Mouse (Mus musculus) midbrain, embryonic 14.5 days (tissue): Measurements from ENCODE around the gene Tmem88. TPM values are rescaled to one million over a fixed set of nuclear protein-coding genes. Genes with fewer than 3 reads are reported as not detected.

Experiments used
- ATAC-seq: fragments of 200-750 bp; cut with Nextera tagmentation; 2 replicates; pipeline ENCODE4 v1.8.0; 2017; ENCODE audit warnings: moderate number of reproducible peaks, moderate library complexity; ENCODE audit not compliant: low FRiP score, low TSS enrichment
- DNase-seq: peaks from one replicate; pipeline ENCODE4 v3.0.0-alpha.2; 2015
- H3K27ac ChIP-seq: fragments of 300-500 bp; sonication (generic); replicated peaks from 2 replicates; pipeline ENCODE4 v1.5.1; 2014; ENCODE audit warnings: mild to moderate bottlenecking, low read depth, low read length, moderate library complexity
- H3K27me3 ChIP-seq: fragments of 300-500 bp; sonication (generic); 2 replicates; pipeline ENCODE4 v1.6.1; 2014; ENCODE audit warnings: low read length, control low read depth, mixed read lengths; ENCODE audit not compliant: control insufficient read depth, insufficient read depth
- H3K36me3 ChIP-seq: fragments of 300-500 bp; sonication (generic); 2 replicates; pipeline ENCODE4 v1.6.1; 2014; ENCODE audit warnings: low read length, control low read depth; ENCODE audit not compliant: control insufficient read depth, insufficient read depth
- H3K4me1 ChIP-seq: fragments of 300-500 bp; sonication (generic); 2 replicates; pipeline ENCODE4 v1.6.1; 2014; ENCODE audit warnings: mild to moderate bottlenecking, antibody characterized with exemption, low read length, control low read depth; ENCODE audit not compliant: control insufficient read depth, insufficient read depth
- H3K4me2 ChIP-seq: fragments of 300-500 bp; sonication (generic); 2 replicates; pipeline ENCODE4 v1.6.1; 2014; ENCODE audit warnings: mild to moderate bottlenecking, low read length, moderate library complexity
- H3K4me3 ChIP-seq: fragments of 300-500 bp; sonication (generic); replicated peaks from 2 replicates; pipeline ENCODE4 v1.5.1; 2014; ENCODE audit warnings: low read depth, low read length
- H3K9ac ChIP-seq: fragments of 300-500 bp; sonication (generic); replicated peaks from 2 replicates; pipeline ENCODE4 v1.6.1; 2014; ENCODE audit warnings: mild to moderate bottlenecking, low read length, moderate library complexity
- H3K9me3 ChIP-seq: fragments of 300-500 bp; sonication (generic); 2 replicates; pipeline ENCODE4 v1.6.1; 2016; ENCODE audit warnings: low read length, control low read depth, mixed read lengths; ENCODE audit not compliant: control insufficient read depth
- WGBS: fragments of 180-500 bp; shearing (Covaris S2); extraction: QIAGEN DNeasy Blood & Tissue Kit; methylation state at CpG from one replicate; pipeline ENCODE4 v1.1.7; 2014; 5-methylcytosine and 5-hydroxymethylcytosine counted together
- polyA plus RNA-seq: library from polyadenylated mRNA; unstranded; fragments of >200 nt; fragmentation: Nextera tagmentation; extraction: Ambion mirVana; gene quantifications from 2 replicates; pipeline ENCODE4 v1.2.1, GENCODE M21; 2014

Gene Tmem88
- polyA plus RNA-seq, 1 experiment from 2014 or later, result 4.9 TPM

DNA sequence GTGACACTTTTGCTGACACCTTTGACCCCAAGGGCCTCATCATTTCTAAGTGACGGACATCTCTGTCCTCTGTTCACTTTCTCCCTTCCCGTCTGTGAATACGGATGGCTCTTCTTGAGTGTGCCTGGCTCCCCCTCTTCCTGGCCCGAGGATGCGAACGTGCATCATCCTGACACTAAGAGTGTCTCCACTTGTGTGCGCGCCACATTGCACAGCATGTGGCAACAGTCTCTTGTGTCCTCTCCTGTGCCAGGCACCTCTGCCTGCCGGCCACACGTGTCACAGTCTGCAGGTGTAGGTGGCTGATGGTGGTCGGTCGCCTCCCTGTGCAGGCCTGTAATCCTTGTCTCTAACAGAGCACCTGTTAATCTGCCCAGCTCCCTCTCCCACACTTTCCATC lies 26.4 kb downstream of the Tmem88 start:
- ATAC-seq (no peak), DNase-seq (no peak)
- 25% methylated on average over 12 of the region's 12 CpGs for WGBS
- Histone ChIP-seq H3K36me3 (peaks cover 4% of the 10 kb centered on the region; the same call in 1 of the 2 replicates), H3K4me1 (peaks cover 27% of the 10 kb centered on the region), H3K9me3 (no peaks in the 10 kb centered on the region), H3K27ac (peak overlapping the region; percentile 74), H3K9ac (peak overlapping the region; percentile 37; the same call in 1 of the 2 replicates), H3K4me2 (peak overlapping the region; percentile 45), H3K4me3 (peak overlapping the region; percentile 1; the same call in 1 of the 2 replicates), H3K27me3 (no peaks in the 10 kb centered on the region)

DNA sequence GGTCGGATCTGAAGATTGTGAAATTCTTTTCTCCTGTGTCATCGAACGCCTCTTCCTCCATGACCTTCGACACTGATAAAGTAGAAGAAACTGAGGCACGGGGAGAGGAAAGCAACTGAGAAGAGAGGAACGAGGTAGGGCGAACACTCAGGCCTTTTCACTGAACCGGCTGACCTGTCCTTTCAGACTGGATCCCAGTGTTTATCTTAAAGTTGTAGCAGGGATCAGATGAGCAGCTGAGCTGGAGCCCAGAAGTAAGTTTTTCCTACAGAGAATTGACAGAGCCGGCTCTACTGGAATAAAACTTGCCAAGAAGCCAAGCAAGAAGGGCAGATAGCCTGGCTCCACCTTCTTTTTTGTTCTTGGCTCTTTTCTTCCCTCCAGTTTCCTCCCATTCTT lies 27.2 kb downstream of the Tmem88 start:
- DNase-seq (no peak), ATAC-seq (no peak)
- Histone ChIP-seq H3K4me2 (peak overlapping the region; percentile 45), H3K27me3 (no peaks in the 10 kb centered on the region), H3K4me1 (peaks cover 31% of the 10 kb centered on the region), H3K36me3 (peaks cover 4% of the 10 kb centered on the region; the same call in 1 of the 2 replicates), H3K9me3 (no peaks in the 10 kb centered on the region), H3K27ac (peak overlapping the region; percentile 74), H3K4me3 (no peak overlapping the region), H3K9ac (peak overlapping the region; percentile 18; the same call in 1 of the 2 replicates)
- WGBS, result 6% methylated on average over 9 of the region's 9 CpGs

DNA sequence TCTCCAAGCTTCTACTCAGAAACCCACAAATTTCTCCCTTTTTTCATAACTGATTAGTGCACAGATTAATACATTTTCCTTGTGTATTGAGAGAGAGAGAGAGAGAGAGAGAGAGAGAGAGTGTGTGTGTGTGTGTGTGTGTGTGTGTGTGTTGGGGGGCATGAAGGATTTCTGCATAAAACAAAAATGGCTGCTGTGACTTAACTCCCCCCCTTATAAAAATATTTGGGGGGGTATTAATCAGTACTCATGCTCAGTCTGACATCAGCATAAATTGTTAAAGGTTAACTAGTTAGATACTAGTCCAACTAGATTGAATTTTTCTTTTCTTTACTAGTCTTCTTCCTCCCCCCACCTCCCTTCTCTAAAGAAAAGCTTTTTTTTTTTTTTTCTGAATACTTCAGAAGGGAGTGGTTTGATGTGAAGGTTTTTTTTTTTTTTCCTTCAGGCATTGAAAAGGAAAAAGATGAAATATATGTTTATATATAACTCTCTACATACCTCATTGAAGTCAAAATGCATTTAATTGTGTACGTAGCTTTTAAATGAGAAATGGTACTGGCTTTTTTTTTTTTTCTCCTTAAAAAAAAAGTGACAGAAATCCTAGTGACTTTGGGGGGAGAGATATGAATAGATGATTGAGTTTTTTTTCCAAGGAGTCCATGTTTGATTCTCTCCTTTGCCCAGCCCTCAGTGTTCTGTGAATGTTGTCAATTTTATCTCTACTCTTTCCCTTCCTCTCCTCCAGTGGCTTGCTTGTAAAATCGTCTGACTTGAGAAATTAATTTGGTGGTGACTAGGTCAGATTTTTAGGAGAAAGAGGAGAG lies 27.8 kb downstream of the Tmem88 start:
- ATAC-seq (no peak), DNase-seq (peak; percentile 62)
- Histone ChIP-seq H3K36me3 (peaks cover 4% of the 10 kb centered on the region; the same call in 1 of the 2 replicates), H3K9me3 (no peaks in the 10 kb centered on the region), H3K4me1 (peaks cover 37% of the 10 kb centered on the region), H3K27ac (peak overlapping the region; percentile 100), H3K4me3 (peak overlapping the region; percentile 99), H3K4me2 (peak overlapping the region; percentile 96), H3K27me3 (no peaks in the 10 kb centered on the region), H3K9ac (peak overlapping the region; percentile 100)
- 25% methylated on average over 2 of the region's 2 CpGs for WGBS

DNA sequence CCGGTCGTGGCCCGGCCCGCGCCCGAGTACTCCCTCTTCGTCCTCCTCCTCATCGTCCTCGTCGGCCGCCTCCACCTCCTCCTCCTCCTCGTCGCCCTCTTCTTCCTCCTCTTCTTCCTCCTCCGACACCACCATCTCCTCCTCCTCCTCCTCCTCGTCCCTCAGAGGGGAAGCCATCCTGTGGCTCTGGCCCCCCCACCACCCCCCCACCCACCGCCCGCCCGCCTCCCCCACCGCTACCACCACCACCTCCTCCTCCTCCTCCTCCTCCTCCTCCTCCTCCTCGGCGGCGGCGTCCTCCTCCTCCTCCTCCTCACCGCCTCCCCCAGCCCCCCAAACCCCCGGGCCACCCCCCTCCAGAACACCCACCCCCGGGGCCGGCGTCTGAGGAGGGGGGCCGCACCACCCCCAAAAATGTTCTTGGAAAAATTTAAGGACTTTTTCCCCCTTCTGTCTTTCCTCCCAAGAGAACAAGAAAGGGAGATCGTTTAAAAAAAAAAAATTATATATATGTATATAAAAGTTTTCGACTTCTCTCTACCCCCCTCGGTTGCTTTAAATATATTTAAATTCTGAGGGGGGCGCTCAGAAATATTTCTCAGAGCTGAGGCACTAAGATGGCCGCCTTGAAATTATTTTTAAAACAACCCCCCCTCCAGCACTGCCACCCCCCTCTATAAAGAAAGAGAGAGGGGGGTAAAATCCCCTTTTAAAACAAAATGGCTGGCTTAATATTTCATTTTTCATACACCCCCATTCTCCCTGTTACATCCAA lies 28.6 kb downstream of the Tmem88 start, which contains the start of gene Chd3:
Chd3 (minus strand) TSS at position 192 of the 775 bp plus-strand sequence.
- Histone ChIP-seq H3K4me1 (peaks cover 45% of the 10 kb centered on the region), H3K9ac (peak within 1 kb of the TSS; percentile 100), H3K9me3 (no peaks in the 10 kb centered on the region), H3K4me3 (peak within 1 kb of the TSS; percentile 99), H3K36me3 (peaks cover 4% of the 10 kb centered on the region; the same call in 1 of the 2 replicates), H3K27ac (peak within 1 kb of the TSS; percentile 100), H3K4me2 (peak within 1 kb of the TSS; percentile 96), H3K27me3 (no peaks in the 10 kb centered on the region)
- under 1% methylated on average over 22 of the region's 34 CpGs for WGBS
- DNase-seq (peak; percentile 56), ATAC-seq (no peak)

DNA sequence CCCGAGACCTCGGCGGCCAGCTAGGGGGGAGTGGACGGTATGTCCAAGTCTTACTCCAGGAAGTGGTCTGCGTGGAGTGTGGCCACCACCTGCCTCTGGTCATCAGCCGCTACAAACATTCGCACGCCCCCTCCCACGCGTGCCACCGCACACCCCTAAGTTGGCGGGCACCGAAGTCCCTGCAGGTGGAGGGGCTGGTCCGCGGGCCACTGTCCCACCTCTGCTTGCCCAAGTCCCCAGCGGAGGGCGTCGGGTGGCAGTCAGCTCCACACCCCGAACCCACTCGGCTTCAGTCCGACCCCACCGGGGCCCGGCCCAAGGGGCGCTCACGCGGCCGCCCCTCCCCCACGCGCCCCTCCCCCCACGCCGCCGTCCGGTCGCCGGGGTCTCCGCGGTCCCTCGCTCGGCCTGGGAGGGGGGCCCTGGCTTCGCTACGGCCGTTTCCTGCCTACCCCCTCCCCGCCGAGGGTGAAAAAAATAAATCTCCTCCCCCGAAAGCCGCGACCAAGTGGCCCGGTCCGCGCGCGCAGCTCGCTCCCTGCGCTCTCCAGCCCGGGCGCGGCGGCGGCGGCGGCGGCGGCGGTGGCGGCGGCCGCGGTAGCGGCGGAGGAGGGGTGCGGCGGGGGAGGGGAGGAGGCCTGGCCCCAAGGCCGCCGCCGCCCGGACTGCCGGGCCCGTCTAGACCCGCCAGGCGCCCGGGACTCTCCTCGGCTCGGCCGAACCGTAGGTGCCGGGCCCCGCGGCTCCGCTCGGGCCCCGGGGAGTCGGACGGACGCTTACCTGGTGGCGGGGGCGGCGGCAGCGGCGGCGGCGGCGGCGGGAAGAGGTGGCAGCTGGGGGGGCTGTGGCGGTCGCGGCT lies 29.4 kb downstream of the Tmem88 start:
- Histone ChIP-seq H3K4me3 (peak overlapping the region; percentile 99), H3K9me3 (no peaks in the 10 kb centered on the region), H3K27ac (peak overlapping the region; percentile 100), H3K9ac (peak overlapping the region; percentile 100), H3K27me3 (no peaks in the 10 kb centered on the region), H3K4me2 (peak overlapping the region; percentile 96), H3K4me1 (peaks cover 50% of the 10 kb centered on the region), H3K36me3 (peaks cover 9% of the 10 kb centered on the region)
- ATAC-seq (peak; percentile 11; the same call in 1 of the 2 replicates), DNase-seq (peak; percentile 76)
- under 1% methylated on average over 67 of the region's 106 CpGs for WGBS

DNA sequence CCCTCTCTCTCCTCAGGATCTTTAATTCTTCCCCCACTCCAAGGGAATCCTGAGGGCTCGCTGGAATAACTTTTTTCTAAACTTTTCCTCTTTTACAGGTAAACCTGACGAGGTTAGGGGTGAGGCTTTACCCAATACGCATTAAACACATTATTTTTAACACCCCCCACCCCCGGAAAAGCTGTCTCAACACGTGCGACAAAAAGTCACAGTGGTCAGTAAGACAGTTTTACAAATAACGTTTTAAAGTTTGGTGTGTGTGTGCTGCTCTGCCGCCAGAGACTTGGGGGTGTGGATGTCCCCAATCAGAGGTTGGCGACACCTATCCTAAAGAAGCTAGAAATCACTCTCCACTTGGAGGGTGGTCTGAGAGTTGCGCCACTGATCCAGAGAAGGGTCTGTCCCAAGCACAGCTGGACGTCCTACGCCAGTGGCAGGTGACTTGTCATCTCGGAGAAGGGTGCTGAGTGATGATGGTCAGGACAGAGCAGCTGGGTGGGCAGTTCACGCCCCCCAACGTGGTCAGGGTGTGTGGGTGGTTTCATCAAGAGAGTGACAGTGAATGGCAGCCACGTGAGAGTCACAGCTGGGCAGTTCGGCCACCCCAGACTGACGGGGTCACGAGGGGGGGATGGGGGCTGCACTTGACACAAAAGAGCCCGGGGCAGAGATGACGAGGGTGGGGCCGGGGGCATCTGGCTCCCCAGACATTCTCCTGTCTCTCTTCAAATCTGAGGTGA lies 30.2 kb downstream of the Tmem88 start:
- H3K36me3 ChIP-seq, result peaks cover 16% of the 10 kb centered on the region
- peak overlapping the region; percentile 96 for H3K4me2 ChIP-seq
- H3K27me3 ChIP-seq, result no peaks in the 10 kb centered on the region
- DNase-seq, result peak; percentile 51
- H3K9ac ChIP-seq, result peak overlapping the region; percentile 100
- H3K27ac ChIP-seq, result peak overlapping the region; percentile 100
- no peaks in the 10 kb centered on the region for H3K9me3 ChIP-seq
- H3K4me3 ChIP-seq, result peak overlapping the region; percentile 99
- ATAC-seq, result peak; percentile 5; the same call in 1 of the 2 replicates
- H3K4me1 ChIP-seq, result peaks cover 50% of the 10 kb centered on the region
- WGBS, result under 1% methylated on average over 22 of the region's 22 CpGs

DNA sequence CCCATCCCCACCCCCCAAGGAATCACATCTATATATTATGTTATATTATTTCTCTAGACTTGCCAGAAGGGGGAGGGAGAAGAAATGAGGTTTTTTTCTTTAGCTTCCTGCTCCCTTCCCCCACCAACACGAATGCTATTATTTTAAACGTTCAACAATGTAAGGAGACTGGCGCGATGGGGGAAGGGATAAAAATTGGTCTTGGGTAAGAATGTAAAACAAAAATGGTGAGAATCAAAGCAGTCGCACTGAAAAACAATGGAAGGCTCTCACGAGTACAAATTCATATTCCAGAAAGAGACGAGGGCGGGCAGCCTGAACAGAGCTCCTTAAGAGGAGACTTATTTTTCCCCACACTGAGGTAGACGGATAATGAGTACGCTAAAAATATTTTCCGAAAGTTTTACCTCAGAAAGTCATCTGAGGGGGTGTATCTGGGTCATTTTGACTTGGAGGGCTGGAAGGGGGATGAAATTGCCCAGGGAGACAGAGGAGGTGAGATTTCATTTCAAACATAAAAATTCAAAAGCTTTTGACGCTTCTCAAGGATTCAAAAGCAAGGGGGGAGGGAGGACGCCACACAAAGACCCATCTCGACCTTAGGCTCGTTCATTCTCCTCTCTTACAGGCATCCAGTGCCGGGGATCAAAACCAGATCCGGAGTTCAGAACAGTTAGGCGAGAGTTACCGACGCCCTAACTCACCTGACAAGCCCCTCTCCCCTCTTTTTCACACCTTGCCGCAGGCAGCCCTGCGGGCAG lies 31.0 kb downstream of the Tmem88 start:
- peak; percentile 60 for DNase-seq
- Histone ChIP-seq H3K4me3 (peak overlapping the region; percentile 99), H3K4me1 (peaks cover 46% of the 10 kb centered on the region), H3K9me3 (no peaks in the 10 kb centered on the region), H3K36me3 (peaks cover 23% of the 10 kb centered on the region), H3K4me2 (peak overlapping the region; percentile 96), H3K27me3 (no peaks in the 10 kb centered on the region), H3K9ac (peak overlapping the region; percentile 100), H3K27ac (peak overlapping the region; percentile 100)
- no peak for ATAC-seq
- WGBS, result under 1% methylated on average over 22 of the region's 22 CpGs
